In genomic region chr15:91191412-91192222, GRCm38 (mm10) we compare ENCODE assay signal across 8 mouse cellular contexts. TPM values are rescaled to one million over a fixed set of nuclear protein-coding genes. Genes with fewer than 3 reads are reported as not detected.
A peak's percentile ranks its signal among the peaks of the same experiment; 100 is the strongest.
DNase-seq lines count a peak whose midpoint lies in the region; ATAC-seq and TF ChIP-seq lines count a peak whose summit lies in the region.

Abcd2 (minus strand) TSS chr15:91191799.

- H3K4me1 ChIP-seq in forebrain, embryonic 13.5 days: peaks cover 20% of the 10 kb centered on the region
- peaks cover 4% of the 10 kb centered on the region; the same call in 1 of the 2 replicates for H3K4me1 ChIP-seq in heart, embryonic 16.5 days (ENCODE audit: control insufficient read depth, insufficient read depth, low read length)
- peaks cover 30% of the 10 kb centered on the region for H3K4me1 ChIP-seq in liver, embryonic 13.5 days (replicated peaks)
- H3K4me1 ChIP-seq in testis, adult 2 months (ENCODE audit: control insufficient read depth, insufficient read depth, low read length): peaks cover 3% of the 10 kb centered on the region; the same call in 1 of the 2 replicates

- H3K4me3 ChIP-seq in forebrain, embryonic 13.5 days: peak within 1 kb of the TSS; percentile 62
- peak within 1 kb of the TSS; percentile 59 for H3K4me3 ChIP-seq in heart, embryonic 16.5 days (ENCODE audit: low read length)
- peak within 1 kb of the TSS; percentile 59 for H3K4me3 ChIP-seq in liver, embryonic 13.5 days (replicated peaks)
- H3K4me3 ChIP-seq in testis, adult 2 months (ENCODE audit: control insufficient read depth, low read depth, low read length): peak within 1 kb of the TSS; percentile 62

- no peaks in the 10 kb centered on the region for H3K27me3 ChIP-seq in forebrain, embryonic 13.5 days
- H3K27me3 ChIP-seq in heart, embryonic 16.5 days (ENCODE audit: control insufficient read depth, insufficient read depth, low read length): no peaks in the 10 kb centered on the region
- H3K27me3 ChIP-seq in liver, embryonic 13.5 days: no peaks in the 10 kb centered on the region
- H3K27me3 ChIP-seq in testis, adult 2 months (ENCODE audit: control insufficient read depth, insufficient read depth, low read length): peaks cover 2% of the 10 kb centered on the region; the same call in 1 of the 2 replicates

- H3K9ac ChIP-seq in forebrain, embryonic 13.5 days: peak within 1 kb of the TSS; percentile 76
- H3K9ac ChIP-seq in heart, embryonic 16.5 days (ENCODE audit: low read length): peak within 1 kb of the TSS; percentile 53
- H3K9ac ChIP-seq in liver, embryonic 13.5 days: peak within 1 kb of the TSS; percentile 57

- WGBS in forebrain, embryonic 13.5 days: under 1% methylated on average over 22 of the region's 22 CpGs
- under 1% methylated on average over 22 of the region's 22 CpGs for WGBS in heart, embryonic 16.5 days
- 1% methylated on average over 22 of the region's 22 CpGs for WGBS in liver, embryonic 13.5 days (ENCODE audit: insufficient replicate concordance)

- DNase-seq in Muller cell, postnatal 12 days (ENCODE audit: inconsistent ontology term): peak; percentile 82
- DNase-seq in cerebellum, adult 11 months: peak; percentile 75
- DNase-seq in kidney, postnatal 25 days: peak; percentile 72 to 84
- DNase-seq in liver, embryonic 13.5 days: peak; percentile 14
- peak; percentile 18 for DNase-seq in naive thymus-derived CD4-positive, alpha-beta T cell, adult 2 months (ENCODE audit: low read depth)

- TF ChIP-seq CTCF in testis, adult 2 months (IDR thresholded peaks at IDR 0.05; ENCODE audit: control insufficient read depth, insufficient read depth, insufficient replicate concordance, low read depth, low read length): no peak

- no peaks in the 10 kb centered on the region for H3K9me3 ChIP-seq in forebrain, embryonic 13.5 days (replicated peaks)
- no peaks in the 10 kb centered on the region for H3K9me3 ChIP-seq in heart, embryonic 16.5 days (replicated peaks; ENCODE audit: control insufficient read depth, low read length)
- no peaks in the 10 kb centered on the region for H3K9me3 ChIP-seq in liver, embryonic 13.5 days (replicated peaks)

- peak within 1 kb of the TSS; percentile 84 for H3K4me2 ChIP-seq in forebrain, embryonic 13.5 days
- peak within 1 kb of the TSS; percentile 76 for H3K4me2 ChIP-seq in heart, embryonic 16.5 days (ENCODE audit: low read depth, low read length)
- peak within 1 kb of the TSS; percentile 73 for H3K4me2 ChIP-seq in liver, embryonic 13.5 days

- ATAC-seq in forebrain, embryonic 13.5 days: peak; percentile 96
- peak; percentile 76 for ATAC-seq in heart, embryonic 16.5 days (replicated peaks; ENCODE audit: extremely low read depth, insufficient read depth, low FRiP score)
- ATAC-seq in liver, embryonic 13.5 days (ENCODE audit: low read depth): peak; percentile 88

- TF ChIP-seq POLR2A in testis, adult 2 months (IDR thresholded peaks at IDR 0.05; ENCODE audit: control insufficient read depth, low read depth, low read length): no peak; the same call in 1 of the 2 replicates

- peak within 1 kb of the TSS; percentile 91 for H3K27ac ChIP-seq in forebrain, embryonic 13.5 days
- peak within 1 kb of the TSS; percentile 56 for H3K27ac ChIP-seq in heart, embryonic 16.5 days (ENCODE audit: low read length)
- peak within 1 kb of the TSS; percentile 71 for H3K27ac ChIP-seq in liver, embryonic 13.5 days
- H3K27ac ChIP-seq in testis, adult 2 months (ENCODE audit: control insufficient read depth, insufficient read depth, low read depth, low read length): peak within 1 kb of the TSS; percentile 17

- no peaks in the 10 kb centered on the region for H3K36me3 ChIP-seq in forebrain, embryonic 13.5 days (ENCODE audit: poor library complexity, severe bottlenecking)
- no peaks in the 10 kb centered on the region for H3K36me3 ChIP-seq in heart, embryonic 16.5 days (ENCODE audit: control insufficient read depth, insufficient read depth)
- H3K36me3 ChIP-seq in liver, embryonic 13.5 days: no peaks in the 10 kb centered on the region
- H3K36me3 ChIP-seq in testis, adult 2 months (ENCODE audit: control insufficient read depth, insufficient read depth, low read length): no peaks in the 10 kb centered on the region

RNA-seq across cellular contexts. Expression of gene Abcd2, which starts in this region (rescaled TPM):
- polyA plus RNA-seq in forebrain, embryonic 13.5 days (2015; fragmentation: Nextera tagmentation; extraction: Ambion mirVana): 28.2 and 30.8 TPM in 2 replicates
- 0.50 and 1.3 TPM in 2 replicates for polyA plus RNA-seq in heart, embryonic 16.5 days (2015; fragmentation: Nextera tagmentation; extraction: Ambion mirVana)
- 1.9 and 2.0 TPM in 2 replicates for polyA plus RNA-seq in liver, embryonic 13.5 days (2015; fragmentation: Nextera tagmentation; extraction: Ambion mirVana)
- 0.57 and 1.0 TPM in 2 replicates for polyA plus RNA-seq in testis, adult 2 months (2012; rRNA removed)

Comparison
In these comparisons a context has a peak if more than half of its experiments do, and no peak if none do; other contexts are left out.
1. Peak in every context shown above with its lines: DNase-seq, ATAC-seq, H3K4me3 ChIP-seq and H3K27ac ChIP-seq.
2. DNase-seq: peak in every context shown above with its lines; median percentile 82 in Muller cell, postnatal 12 days; 78 in kidney, postnatal 25 days; 75 in cerebellum, adult 11 months; 18 in naive thymus-derived CD4-positive, alpha-beta T cell, adult 2 months; 14 in liver, embryonic 13.5 days.
3. H3K27ac ChIP-seq: peak in every context shown above with its lines; median percentile 91 in forebrain, embryonic 13.5 days; 71 in liver, embryonic 13.5 days; 56 in heart, embryonic 16.5 days; 17 in testis, adult 2 months.